Mouse (Mus musculus) thymus, adult 2 months (tissue): Measurements from ENCODE around the gene Paqr5. TPM values are rescaled to one million over a fixed set of nuclear protein-coding genes. Genes with fewer than 3 reads are reported as not detected.

Source experiments
- DNase-seq: peaks from one replicate; pipeline ENCODE4 v3.0.0; 2021
- H3K27ac ChIP-seq: fragments of 200-500 bp; 2 replicates; pipeline ENCODE4 v1.5.1; 2012; ENCODE audit warnings: low read length, control low read depth; ENCODE audit not compliant: control insufficient read depth, insufficient read depth
- H3K27me3 ChIP-seq: fragments of 200-500 bp; 2 replicates; pipeline ENCODE4 v1.6.1; 2012; ENCODE audit warnings: mild to moderate bottlenecking, low read length, moderate library complexity, mixed read lengths; ENCODE audit not compliant: control insufficient read depth, insufficient read depth
- H3K36me3 ChIP-seq: fragments of 200-500 bp; 2 replicates; pipeline ENCODE4 v1.6.1; 2012; ENCODE audit warnings: mild to moderate bottlenecking, low read length, moderate library complexity; ENCODE audit not compliant: control insufficient read depth, insufficient read depth
- H3K4me1 ChIP-seq: fragments of 200-500 bp; replicated peaks from 2 replicates; pipeline ENCODE4 v1.6.1; 2012; ENCODE audit warnings: low read length; ENCODE audit not compliant: control insufficient read depth, insufficient read depth
- H3K4me3 ChIP-seq: fragments of 200-500 bp; 2 replicates; pipeline ENCODE4 v1.5.1; 2012; ENCODE audit warnings: mild to moderate bottlenecking, low read length, control low read depth, moderate library complexity; ENCODE audit not compliant: control insufficient read depth, insufficient read depth
- CTCF ChIP-seq: fragments of 200-500 bp; IDR thresholded peaks from 2 replicates; pipeline ENCODE4 v1.5.1; 2012; ENCODE audit warnings: mild to moderate bottlenecking, control low read depth, low read length, moderate library complexity, borderline replicate concordance; ENCODE audit not compliant: control insufficient read depth, poor library complexity, insufficient read depth; ENCODE audit errors: extremely low read depth
- POLR2A ChIP-seq: fragments of 200-500 bp; IDR thresholded peaks from 2 replicates; pipeline ENCODE4 v1.6.1; 2012; ENCODE audit warnings: mild to moderate bottlenecking, low read length, control low read depth, moderate library complexity; ENCODE audit not compliant: control insufficient read depth, poor library complexity, insufficient read depth; ENCODE audit errors: extremely low read depth
- WGBS: fragments of 180-500 bp; shearing (Covaris S2); methylation state at CpG from one replicate; pipeline ENCODE4 v1.1.7; 2018; 5-methylcytosine and 5-hydroxymethylcytosine counted together
- polyA plus RNA-seq: library from polyadenylated mRNA; depleted of rRNA; stranded (reverse); fragments of >200 nt; gene quantifications from 2 replicates; pipeline ENCODE4 v1.2.3, GENCODE M21; 2012

Paqr5 gene
- polyA plus RNA-seq, 1 experiment = 5.3 TPM

DNA sequence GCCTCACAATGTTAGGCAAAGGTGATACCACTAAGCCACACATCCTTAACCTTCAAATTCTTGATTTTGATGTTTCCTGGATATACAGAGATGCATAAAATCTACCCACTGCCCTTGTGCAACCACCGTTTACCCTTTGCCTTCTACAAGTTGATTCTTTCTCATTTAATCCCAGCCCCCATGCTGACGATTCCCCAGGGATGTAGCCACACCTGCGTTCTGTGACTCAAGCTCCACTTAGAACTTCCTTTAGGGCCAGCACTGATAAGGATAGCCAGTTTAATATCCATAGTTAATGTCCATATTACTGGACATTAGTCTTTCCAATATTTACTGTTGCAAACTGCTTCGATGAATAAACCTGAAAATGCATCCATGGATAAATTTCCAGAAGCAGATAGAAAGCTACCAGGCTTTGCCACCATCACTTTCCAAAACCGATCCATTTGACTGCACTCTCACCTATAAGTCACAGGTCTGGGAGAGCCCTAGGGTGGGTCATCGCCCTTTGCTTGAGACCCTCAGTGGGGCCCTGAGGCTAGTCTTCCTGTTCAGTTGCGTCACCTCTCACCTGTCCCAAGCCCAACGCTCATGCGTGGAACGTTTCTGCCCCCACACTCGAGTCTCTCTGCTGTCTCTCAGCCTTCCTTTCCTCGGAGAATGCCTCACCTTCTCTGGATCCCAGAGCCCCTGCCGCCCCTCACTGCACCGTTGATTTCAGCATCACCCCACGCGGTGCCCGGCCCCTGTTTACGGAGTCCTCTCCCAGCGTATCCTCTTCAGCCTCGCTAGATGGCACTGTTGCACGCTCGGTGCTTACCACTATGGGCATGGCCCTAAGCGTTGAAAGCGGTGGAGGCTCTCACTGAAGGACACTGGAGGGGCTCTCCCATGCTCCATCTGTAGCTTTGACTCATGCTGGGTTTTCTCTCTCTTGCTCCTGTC is 79.0 kb downstream of the Paqr5 start:
- peak; percentile 76 for DNase-seq
- no peak overlapping the region for H3K27ac ChIP-seq
- H3K4me1 ChIP-seq = peaks cover 3% of the 10 kb centered on the region
- H3K27me3 ChIP-seq = no peaks in the 10 kb centered on the region
- 8% methylated on average over 24 of the region's 24 CpGs for WGBS
- H3K36me3 ChIP-seq = 0 out of 2 replicates have a peak, but pooled peaks cover 3% of the 10 kb centered on the region
- H3K4me3 ChIP-seq = peak overlapping the region; percentile 3; the same call in 1 of the 2 replicates
- TF ChIP-seq POLR2A (no peak), CTCF (peak; percentile 91)

- H3K4me1 ChIP-seq = peaks cover 3% of the 10 kb centered on the region
- no peak within 1 kb of the TSS for H3K27ac ChIP-seq
- H3K4me3 ChIP-seq = peak within 1 kb of the TSS; percentile 65
- peak; percentile 64; the same call in 1 of the 2 replicates for TF ChIP-seq POLR2A
- TF ChIP-seq CTCF = peak; percentile 87; the same call in 1 of the 2 replicates
- peak; percentile 99 for DNase-seq
- under 1% methylated on average over 44 of the region's 44 CpGs for WGBS
- no peaks in the 10 kb centered on the region for H3K27me3 ChIP-seq
- peaks cover 8% of the 10 kb centered on the region; the same call in 1 of the 2 replicates for H3K36me3 ChIP-seq
These were observed 79.8 kb downstream of the Paqr5 start, which contains the start of gene Kif23 for GRCm38 (mm10) chr9:61946623-61947401. TSS of gene Kif23 (minus strand) at chr9:61946774.

DNA sequence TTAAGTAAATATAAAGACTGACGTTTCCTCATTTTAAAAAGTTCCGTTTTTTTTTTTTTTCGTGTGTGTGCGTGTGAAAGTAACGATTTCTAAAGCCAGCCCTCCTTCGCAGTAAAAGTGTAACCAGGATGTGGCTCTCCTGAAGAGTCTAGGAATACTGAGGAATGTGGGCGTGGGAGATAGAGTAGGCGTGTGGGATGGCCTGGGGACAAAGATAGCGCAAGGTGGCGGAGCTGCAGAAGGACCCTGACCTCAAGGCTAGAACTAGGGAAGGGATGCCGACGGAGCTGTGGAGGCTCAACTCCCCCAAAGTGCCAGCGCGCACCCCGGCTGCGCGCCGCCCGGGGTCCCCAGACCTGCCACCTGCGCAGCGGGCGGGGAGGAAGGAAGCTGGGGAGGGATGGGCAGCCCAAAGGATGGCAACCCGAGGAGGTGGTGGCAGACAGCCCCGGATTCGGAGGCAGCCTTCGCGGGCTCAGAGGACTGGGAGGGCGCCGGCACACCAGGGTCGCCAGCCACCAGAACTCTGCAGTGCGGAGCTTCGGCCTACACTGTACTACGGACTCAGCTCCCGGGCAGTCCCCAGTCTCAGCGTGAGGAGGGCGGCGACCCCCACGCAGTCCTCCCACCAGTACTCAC is 80.6 kb downstream of the Paqr5 start:
- H3K27ac ChIP-seq = no peak overlapping the region
- TF ChIP-seq POLR2A = no peak
- no peak for TF ChIP-seq CTCF

DNA sequence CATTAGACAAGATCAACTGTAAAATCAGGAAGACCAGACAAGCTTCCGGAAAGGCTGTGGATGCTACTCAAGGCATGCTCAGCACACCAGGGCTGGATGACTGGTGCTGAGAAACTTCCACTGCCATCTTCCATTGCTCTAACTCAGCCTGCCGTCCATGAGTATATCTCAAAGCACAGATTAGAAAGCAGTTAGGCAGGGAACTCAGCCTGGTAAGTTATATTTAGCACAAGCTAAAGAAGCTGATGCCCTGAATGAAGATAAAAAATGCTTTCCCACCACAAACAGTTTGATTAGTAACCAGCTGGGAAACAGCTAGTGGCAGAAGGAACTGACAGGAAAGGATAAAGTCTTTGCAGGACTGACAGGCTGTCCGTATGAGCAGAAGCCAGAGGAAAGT is 85.6 kb downstream of the Paqr5 start:
- Histone ChIP-seq H3K27me3 (no peaks in the 10 kb centered on the region), H3K4me1 (no peaks in the 10 kb centered on the region), H3K36me3 (peaks cover 40% of the 10 kb centered on the region), H3K4me3 (no peak overlapping the region), H3K27ac (no peak overlapping the region)
- 81% methylated on average over 3 of the region's 3 CpGs for WGBS
- DNase-seq = no peak
- no peak for TF ChIP-seq CTCF

More for the DNA sequence above, 80.6 kb downstream of the Paqr5 start:
- DNase-seq = peak; percentile 77
- WGBS = under 1% methylated on average over 38 of the region's 38 CpGs
- Histone ChIP-seq H3K4me1 (peaks cover 3% of the 10 kb centered on the region), H3K4me3 (peak overlapping the region; percentile 65), H3K27me3 (no peaks in the 10 kb centered on the region), H3K36me3 (peaks cover 8% of the 10 kb centered on the region; the same call in 1 of the 2 replicates)

DNA sequence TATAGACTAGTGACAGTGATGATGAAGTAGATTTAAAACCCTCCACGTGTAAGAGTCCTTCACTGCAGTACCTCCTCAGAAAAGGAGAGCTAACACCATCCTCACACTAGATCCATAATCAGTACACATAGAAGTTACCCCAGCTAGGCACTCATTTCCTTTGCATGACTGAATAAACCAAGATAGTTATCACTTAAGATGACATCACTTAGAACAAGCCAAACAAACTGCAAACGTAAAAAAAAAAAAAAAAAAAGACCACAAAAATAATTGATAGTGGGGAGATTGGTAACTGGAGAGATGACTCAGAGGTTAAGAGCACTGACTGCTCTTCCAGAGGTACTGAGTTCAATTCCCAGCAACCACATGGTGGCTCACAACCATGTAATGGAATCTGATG is 93.3 kb downstream of the Paqr5 start:
- H3K27ac ChIP-seq = no peak overlapping the region
- H3K27me3 ChIP-seq = no peaks in the 10 kb centered on the region
- TF ChIP-seq POLR2A = no peak
- no peak for TF ChIP-seq CTCF
- no peak overlapping the region for H3K4me3 ChIP-seq
- WGBS = 44% methylated on average over 2 of the region's 2 CpGs
- DNase-seq = no peak
- H3K4me1 ChIP-seq = peaks cover 7% of the 10 kb centered on the region; the same call in 1 of the 2 replicates
- H3K36me3 ChIP-seq = peaks cover 55% of the 10 kb centered on the region

DNA sequence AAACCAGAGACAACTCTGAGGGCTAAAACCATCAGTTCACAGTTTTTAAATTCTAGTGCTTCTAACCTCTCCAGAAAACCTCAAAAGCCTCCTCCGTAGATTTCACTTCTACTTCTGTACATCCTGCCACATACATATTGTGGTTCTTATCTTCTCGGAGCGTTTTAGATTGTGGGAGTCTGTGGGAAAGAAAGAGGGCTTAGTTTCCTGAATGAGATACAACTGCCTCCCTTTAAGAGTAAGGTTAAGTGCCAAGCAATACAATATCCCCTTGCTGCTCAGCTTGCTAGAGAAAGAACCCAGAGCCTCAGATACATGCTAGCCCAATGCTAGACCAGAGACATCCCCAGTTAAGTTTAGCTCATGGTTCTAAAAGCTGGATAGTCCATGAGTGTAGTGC is 94.6 kb downstream of the Paqr5 start:
- TF ChIP-seq POLR2A (no peak), CTCF (no peak)
- Histone ChIP-seq H3K36me3 (peaks cover 54% of the 10 kb centered on the region), H3K4me1 (peaks cover 7% of the 10 kb centered on the region; the same call in 1 of the 2 replicates), H3K27ac (no peak overlapping the region), H3K27me3 (no peaks in the 10 kb centered on the region), H3K4me3 (no peak overlapping the region)
- no peak for DNase-seq
- 10% methylated on average over 3 of the region's 3 CpGs for WGBS
